Mouse (Mus musculus) heart, postnatal 10 days (tissue): Measurements from ENCODE around the gene Rras2. TPM values are rescaled to one million over a fixed set of nuclear protein-coding genes. Genes with fewer than 3 reads are reported as not detected.
A peak's percentile ranks its signal among the peaks of the same experiment; 100 is the strongest.

ENCODE experiments used
- DNase-seq, 2 experiments: peaks; one replicate each; pipeline ENCODE4 v3.0.0; 2021
- intact Hi-C: fragments of 180-260 bp; cut with DNase I; formaldehyde crosslinking; loops from one replicate; pipeline ENCODE4 v1.15.1; 2025
- total RNA-seq, 2 experiments: library from RNA; stranded (reverse); gene quantifications; 2 replicates each; pipeline ENCODE4 v1.2.3; 2021

Gene Rras2
- 10 to 100 TPM; 50.2 to 66.9 TPM for total RNA-seq

DNA sequence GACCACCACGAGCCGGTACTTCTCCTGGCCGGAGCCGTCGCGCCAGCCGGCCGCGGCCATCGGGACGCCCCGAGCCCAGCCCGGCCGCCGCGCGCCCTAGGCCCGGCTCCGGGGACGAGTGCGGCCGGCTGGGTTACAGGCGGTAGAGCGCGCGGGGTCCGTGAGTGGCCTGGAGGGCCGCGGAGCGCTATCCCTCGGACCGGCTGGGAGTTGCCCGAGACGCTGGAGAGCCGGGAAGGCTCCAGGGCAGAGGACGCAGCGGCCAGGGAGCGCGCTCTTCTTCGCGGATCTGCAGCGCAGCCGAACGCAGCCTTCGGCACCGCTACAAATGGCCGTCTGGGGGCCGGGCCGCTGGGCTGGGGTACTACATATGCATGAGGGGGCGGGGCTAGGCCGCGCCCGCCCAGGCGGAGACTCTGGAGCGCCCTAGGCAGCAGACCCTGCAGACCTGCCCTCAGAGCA, at the start of gene Rras2:
Rras2 (minus strand) TSS at position 338 of the 462 bp plus-strand sequence.
- intact Hi-C loops = loop anchor here (5.0 kb wide), 2 partner anchors 50 to 85 kb away; no protein-coding TSS in a partner anchor
- DNase-seq = peak; percentile 89 to 92

DNA sequence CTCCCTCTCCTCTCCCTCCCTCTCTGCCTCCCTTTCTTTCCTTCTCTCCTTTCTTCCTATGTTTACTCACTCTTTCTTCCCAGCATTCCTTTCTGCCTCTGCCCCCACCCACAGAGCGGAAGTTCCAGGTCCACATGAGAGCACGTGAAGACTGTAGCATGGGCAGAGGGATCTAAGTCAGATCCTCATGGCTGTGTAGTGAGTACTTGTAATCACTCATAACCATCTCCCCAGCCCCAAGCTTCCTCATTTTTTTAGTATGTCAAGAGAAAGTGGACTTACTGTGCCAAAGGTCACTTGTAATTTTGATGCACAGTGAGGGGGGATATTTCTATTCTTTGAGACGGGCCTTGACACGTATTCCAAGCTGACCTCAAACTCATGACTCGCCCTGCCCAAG, 45.4 kb upstream of the Rras2 start:
- no peak for DNase-seq
- intact Hi-C loops = no loop called here

DNA sequence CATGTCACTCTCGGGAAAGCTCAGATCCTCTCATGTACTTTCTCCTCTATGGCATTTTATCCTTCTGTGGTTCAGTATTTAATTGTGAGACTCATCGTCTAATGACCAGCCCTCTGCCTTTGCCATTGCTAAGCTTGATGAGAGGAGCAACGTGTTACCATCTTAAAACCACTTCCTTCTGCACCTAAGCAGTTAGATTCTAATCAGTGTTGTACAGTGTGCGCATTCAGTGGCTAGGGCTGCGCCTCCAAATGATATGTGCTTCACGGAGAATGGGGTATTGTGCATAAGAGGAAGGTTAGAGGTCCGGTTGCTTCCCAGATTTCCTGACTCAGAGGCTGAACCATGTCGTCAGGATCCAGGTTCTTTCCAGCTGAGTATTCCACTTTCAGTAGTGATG, 43.5 kb upstream of the Rras2 start:
- intact Hi-C loops = no loop called here
- DNase-seq = no peak

DNA sequence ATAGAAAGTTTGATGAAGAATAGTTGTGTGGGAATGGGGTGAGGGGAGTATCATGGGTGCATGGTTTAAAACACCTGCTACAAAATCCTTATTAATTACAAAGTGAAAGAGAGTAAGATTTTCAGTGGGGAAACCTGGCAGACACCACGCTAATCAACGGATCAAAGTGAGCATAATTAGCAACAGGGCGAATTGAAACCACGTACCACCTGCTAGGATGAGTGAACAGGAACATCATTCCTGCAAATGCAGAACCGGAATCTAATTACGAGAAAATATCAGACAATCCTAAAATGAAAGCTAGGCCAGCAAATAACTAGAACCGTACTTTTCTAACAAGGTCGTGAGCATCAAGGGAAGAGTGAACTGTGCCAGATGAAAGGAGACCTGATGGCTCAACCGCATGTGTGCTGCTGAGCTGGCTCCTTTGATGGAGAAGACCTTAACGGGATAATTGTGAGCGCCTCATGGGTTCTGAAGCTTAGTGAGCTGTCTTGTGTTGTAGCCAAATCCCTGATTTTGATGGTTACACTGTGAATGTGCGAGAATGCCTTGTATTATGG, 40.2 kb upstream of the Rras2 start:
- intact Hi-C loops = no loop called here
- no peak for DNase-seq

DNA sequence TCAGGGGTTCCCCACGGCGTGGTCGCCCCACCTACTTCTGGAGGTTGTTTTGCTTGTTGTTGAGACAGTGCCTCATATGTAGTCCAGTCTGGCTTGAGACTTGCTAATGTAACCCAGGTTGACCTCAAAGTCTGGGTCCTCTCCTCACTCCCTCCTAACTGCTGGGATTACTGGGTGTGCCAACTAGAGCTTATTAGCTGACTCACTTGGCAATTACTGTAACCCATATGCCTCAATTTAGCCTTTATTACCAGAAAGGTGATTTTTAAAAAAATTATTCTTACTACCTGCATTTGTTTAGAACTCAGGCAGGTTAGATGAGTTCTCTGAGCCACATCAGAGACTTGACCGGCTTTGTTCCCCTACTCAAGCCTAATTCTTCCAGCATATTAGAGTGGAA, 38.8 kb upstream of the Rras2 start:
- no peak for DNase-seq
- intact Hi-C loops = no loop called here

DNA sequence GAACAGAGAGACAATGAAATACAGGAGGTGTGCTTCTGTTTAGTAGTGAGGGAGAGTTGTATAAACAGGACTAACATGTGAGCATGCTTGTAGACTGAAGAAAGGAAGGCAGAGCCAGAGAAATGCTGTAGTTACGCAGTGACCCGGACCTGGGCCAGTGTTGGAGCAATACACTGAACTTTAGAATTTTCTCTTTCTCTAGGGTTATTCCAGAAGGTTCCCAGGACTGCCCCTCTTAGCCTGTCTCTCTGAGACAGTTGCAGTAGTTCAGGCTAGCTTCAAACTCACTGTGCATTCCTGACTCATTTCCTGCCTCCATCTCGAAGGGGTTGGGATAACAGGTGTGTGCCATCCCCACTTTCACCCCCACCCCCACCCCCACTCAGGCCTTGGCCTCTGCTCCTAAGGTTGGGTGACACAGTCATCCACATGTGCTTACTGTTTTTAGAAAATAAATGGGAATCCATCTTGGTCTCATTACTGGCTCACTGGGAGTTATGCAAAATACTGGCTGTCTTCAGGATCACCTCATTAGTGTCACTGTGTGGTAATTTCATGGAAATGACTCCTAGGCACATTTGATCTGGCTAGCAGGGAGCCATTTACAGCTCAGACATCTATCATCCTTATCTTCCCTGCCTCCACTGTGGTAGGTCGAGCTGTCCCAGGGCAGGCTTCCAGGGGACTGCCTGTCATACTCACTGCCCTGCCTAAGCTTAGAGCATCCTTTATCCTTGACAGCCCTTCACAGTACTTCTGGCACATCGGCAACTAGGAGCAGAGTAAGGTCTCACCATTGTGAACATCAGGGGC, 37.7 kb upstream of the Rras2 start:
- intact Hi-C loops = no loop called here
- no peak for DNase-seq

DNA sequence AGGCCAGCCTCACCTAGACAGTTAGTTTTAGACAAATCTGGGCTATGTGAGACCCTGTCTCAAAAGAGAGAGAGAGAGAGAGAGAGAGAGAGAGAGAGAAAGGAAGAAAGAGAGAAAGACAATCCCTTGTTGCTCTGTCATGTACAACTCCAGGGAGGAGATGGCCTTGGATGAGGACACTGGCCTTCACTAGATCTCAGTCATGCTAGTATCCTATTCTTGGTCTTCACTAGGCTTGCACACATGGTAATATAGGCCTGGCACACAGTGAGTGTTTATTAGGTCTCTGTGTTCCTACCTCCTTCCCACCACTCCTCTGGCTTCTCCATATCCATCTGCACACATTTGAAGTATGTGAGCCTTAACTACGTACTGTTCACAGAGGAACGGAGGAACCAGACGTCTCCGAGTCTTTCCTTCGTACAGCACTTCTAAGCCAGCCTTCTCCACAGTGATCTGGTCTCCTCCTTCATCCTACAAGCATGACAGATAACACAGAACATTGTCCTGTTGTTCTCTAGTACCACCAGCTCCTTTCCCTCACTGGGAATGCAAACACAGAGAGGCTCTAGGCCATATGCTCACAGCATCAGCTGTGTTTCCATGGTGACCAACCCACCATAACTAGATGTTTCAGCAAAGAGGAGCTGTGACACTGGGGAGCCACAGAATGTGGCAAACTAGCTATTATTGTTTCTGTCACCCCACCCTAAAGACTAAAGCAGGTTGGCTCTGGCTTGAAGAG, 33.6 kb upstream of the Rras2 start:
- DNase-seq = no peak
- intact Hi-C loops = no loop called here

DNA sequence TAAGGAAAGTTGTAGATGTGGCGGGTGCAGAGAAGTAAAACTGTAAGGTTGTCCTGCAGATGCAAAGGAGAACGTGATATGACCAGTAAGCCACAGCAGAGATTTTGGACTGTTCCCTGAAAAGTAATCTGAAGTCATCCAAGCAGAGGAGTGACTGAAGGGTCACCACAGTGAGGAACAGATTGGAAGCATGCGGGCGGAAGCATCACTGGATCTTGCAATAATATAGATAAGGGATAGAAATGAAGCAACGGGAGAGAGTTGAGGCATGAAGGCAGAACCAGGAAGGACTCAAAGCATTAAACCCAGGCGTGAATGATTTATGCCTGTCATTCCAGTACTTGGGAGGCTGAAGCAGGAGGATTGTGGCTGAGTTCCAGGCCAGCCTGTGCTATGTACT, 32.0 kb upstream of the Rras2 start:
- DNase-seq = no peak
- intact Hi-C loops = no loop called here

DNA sequence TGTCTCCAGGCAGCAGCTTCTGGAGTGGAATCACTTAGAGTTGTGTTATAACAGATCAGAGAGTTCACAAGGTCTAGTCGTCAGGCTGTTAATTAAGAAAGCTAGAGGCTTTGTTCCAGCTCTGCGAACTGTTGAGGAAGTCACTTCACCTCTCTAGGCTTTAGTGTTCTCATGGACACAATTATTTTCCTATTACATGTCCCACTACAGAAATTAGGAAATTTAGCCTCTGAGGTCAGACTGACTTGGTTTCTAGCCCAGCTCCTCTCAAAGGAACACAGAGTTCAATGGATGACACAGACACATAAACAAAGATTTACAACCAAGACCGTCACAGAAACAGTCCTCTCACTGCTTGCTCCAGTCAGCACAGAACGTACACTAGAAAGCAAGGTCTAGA, 31.6 kb upstream of the Rras2 start:
- DNase-seq = no peak
- intact Hi-C loops = no loop called here

DNA sequence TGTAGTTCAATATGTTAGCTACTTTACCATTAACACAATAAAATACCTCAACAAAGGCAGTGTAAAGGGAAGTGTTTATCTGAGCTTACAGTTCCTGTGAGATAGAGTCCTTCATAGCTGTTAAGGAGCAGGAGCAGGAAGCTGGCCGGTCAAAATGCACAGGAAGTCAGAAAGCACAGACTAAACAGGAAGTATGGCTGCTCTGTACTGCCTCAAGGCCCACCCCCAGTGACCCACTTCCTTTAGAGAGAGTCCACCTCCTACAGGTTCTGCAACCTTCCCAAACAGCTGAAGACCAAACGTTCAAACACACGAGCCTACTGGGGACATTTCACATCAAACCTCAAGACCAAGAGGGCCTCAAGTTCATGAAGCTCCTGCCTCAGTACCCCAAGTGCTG, 28.3 kb upstream of the Rras2 start:
- intact Hi-C loops = no loop called here
- DNase-seq = no peak

DNA sequence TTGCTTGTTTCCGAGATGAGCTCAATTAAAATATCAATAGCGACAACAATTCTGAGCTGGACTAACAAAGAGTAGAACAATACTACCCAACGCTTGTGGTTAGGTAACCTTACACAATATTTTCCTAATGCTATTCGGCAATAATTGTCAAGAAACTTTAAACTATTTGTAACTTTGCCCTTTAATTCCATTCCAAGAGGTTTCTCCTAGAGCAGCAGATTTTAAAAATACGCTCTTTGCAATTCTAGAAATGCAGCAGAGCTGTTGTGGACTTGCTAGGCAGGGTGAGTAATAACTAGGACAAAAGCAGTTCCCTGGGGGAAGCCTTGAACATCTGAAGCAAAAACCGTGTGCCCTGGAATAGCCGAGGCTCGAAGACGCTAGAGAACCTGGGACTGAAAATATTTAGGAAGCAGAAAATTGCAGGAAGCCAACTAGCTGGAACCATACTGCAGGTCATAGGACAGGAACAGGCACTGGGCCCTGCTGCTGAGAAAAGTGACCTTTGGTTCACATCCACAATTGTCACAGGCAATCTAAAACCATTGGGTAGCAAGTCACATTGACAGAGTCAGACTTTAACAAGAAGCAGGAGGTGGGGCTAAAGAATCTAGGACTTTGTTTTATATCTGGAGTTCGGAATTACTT, 24.7 kb upstream of the Rras2 start:
- intact Hi-C loops = no loop called here

DNA sequence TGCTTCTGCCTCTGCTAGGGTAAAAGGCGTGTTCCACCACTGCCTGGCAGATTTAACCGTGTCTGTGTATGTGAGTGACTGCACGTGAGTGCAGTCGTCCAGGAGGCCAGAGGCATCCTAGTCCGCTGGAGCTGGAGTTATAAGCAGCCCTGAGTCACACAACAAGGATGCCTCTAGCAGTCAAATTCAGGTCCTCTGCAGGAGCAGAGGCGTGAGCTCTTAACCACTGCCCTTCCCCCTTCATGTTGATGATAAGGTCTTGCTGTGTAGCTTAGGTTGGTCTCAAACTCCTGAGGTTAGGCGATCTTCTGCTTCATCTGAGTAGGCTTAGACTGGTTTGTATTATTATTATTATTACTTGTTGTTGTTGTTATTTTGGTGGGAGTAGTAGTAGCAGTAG, 22.4 kb upstream of the Rras2 start:
- no peak for DNase-seq
- intact Hi-C loops = no loop called here

More for the DNA sequence above, 24.7 kb upstream of the Rras2 start:
- no peak for DNase-seq

DNA sequence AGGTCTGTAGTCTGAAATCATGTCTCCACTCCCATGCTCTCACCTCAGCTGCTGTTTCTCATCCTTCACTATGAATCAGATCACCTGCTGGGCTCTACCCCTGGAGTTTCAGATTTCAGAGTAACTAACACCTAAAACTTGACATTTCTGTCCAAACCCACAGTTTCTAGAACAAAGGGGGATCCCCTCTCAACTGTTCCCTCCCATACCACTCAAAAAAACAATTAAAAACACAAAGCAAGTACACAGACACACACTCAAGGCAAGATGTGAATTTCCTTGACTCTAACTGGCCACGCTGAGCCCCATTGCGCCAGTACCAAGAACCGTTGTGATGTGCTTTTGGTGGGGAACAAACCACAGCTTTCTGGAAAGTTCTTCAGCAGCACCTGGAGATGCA, 21.8 kb upstream of the Rras2 start:
- intact Hi-C loops = no loop called here
- no peak for DNase-seq

DNA sequence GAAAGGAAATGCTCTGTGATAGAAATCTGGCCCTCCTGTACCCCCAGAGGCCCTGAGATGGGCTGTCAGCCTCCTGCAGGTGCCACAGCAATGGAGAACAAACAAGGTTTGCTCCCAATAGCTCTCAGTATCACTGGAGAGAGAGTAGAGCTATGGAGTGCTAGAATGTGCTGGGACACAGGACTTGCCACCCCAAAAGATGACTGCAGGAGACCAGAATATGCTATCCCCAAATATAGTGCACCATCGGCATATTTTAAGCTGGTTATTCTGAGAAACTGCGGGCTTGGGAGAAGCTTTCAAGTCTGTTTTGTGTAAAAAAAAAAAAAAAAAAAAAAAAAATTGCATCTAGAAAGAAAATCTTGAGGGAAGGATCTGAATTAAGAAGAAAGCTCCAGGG, 20.7 kb upstream of the Rras2 start:
- intact Hi-C loops = no loop called here
- no peak for DNase-seq

DNA sequence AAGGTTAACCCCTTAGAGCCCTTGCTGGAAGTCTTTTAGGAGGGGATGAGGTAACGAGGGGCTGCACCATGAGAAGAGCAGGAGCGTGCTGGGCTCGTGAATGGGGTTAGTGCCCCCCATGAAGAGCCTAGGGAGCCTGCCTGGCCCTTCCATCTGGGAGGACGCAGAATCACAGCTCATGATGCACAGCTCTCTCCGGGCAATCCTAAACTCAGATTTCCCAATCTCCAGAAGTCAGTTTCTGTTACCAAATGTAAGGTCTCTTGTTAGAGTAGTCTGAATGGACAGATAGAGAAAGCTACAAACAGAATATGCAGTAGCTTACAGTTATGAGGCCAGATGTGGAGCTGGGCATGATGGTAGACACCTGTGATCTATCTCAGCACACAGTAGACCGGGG, 17.6 kb upstream of the Rras2 start:
- intact Hi-C loops = no loop called here
- no peak for DNase-seq

DNA sequence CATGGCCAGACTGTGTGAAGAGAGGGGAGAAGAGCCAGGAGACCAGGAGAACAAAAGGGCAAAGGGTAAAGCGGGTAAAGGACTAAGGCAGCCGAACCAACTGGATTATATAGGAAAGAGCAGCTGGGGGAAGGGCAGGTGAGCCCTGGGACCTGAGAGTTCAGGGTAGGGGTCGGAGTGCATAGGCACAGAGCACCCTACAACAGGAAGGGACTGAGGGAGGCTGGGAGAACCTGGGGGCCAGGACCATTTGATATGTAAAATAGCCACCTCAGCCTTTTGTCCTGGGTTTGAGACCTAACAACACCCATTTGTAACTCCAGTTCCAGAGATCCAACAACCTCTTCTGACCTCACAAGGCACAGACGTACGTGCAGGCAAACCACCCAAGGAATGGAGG, 16.4 kb upstream of the Rras2 start:
- no peak for DNase-seq
- intact Hi-C loops = no loop called here

DNA sequence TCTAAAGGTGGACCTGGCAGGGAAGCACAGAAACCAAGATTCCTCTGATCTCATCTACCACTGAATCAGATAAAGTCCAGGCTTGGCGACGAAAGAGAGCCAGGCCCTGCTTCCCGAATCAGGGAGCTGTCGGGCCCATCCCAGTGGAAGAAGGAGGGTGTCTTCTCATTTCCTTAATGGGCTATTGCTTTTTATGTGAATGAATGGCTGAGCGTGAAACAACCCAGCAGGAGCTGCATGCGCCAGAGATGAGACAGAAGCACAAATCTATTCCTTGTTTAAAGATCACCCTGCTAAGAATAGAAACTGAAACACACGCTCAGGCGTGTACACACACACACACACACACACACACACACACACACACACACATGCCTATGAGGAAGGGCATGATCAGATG, 14.7 kb upstream of the Rras2 start:
- intact Hi-C loops = no loop called here
- DNase-seq = peak in 1 of 2 experiments; percentile 12

DNA sequence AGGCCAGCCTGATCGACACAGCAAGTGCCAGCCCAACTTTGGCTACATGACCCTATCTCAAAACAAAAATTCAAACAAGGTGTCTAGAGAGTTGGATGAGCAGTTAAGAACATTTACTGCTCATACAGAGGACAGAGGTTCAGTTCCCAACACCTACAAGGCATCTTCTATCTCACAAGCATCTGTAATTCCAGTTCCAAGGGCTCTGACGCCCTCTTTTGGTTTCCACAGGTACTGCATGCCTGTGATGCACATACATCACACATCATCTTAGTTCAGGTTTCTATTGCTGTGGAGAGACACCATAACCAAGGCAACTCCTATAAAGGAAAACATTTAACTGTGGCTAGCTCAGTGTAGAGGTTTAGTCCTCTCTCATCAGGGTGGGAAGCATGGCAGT, 11.7 kb upstream of the Rras2 start:
- intact Hi-C loops = no loop called here
- DNase-seq = no peak

DNA sequence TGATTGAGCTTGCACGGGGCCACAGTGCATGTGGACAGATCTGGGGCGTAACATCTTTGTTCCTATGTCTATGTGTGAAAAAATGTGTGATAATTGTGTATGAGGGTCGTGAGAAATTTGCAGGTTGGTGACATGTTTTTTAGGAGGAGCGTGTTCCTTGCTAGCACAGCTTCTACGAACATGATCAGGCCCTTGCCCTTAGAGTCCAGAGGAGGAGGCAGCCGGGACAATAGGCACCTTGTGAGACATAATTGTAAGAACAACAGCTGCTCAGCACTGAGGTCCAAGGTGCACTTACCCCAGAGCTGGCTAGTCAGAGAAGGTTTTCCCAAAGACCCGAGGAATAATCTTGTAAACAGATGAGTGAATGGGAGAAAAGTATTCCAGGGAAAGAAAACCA, 599 bp upstream of the Rras2 start:
- intact Hi-C loops = loop anchor here (5.0 kb wide), 2 partner anchors 51 to 84 kb away; no protein-coding TSS in a partner anchor
- no peak for DNase-seq

DNA sequence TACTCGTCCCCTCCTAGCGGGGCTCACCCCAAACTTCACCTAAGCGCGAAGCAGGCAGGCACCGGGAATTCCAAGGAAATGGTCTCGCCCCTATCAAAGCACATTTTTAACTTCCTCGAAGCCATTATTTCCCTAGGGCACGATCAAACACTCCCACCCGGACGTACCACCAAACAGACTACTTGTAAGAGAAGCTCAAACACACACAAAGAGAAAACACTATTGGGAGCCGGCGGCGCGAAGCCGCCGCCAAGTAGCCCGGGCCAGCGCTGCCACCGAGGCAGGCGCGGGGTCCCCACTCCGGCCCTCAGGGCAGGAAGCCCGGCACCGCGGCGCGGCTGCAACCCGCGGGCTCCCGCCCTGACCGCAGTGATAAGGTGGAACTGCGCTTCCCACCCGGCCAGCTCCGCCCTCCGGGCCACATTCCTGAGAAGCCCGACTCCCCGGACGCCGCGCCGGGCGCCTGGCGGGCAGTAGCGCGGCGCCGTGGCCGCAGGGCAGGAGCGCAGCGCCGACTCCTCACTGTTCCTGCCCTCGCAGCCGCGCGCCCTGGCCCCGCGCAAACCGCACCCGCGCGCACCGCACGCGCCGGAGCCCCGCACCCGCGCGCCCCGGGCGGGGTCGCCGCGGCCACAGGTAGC, 750 bp downstream of the Rras2 start:
- intact Hi-C loops = loop anchor here (5.0 kb wide), 2 partner anchors 50 to 85 kb away; no protein-coding TSS in a partner anchor
- DNase-seq = peak; percentile 84

DNA sequence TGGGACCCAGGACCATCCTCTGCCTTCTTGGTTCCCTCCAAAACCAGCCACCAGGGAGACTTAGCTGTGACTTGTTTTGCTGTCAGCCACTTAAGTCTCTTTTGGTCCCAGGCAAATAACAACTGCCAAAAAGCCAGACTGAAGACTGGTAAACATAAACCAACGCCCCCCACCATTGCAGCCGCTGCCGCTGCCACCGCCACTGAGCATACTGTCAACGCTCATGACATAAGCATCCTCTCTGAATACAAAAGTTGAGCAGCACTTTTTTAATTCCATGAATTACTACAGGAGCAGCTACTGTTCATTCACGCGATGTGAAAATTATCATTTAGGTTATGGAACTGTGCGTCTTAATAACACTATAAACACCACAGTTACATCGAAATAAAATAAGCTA, 1.6 kb downstream of the Rras2 start:
- no peak for DNase-seq
- intact Hi-C loops = loop anchor here (5.0 kb wide), 2 partner anchors 49 to 86 kb away; no protein-coding TSS in a partner anchor
